Mouse (Mus musculus) intestine, embryonic 14.5 days (tissue): ENCODE data around the gene Hectd1. TPM values are rescaled to one million over a fixed set of nuclear protein-coding genes. Genes with fewer than 3 reads are reported as not detected.

ENCODE experiments used
- ATAC-seq: fragments of 200-750 bp; cut with Nextera tagmentation; replicated peaks from 2 replicates; pipeline ENCODE4 v1.8.0; 2017; ENCODE audit warnings: low read depth, moderate number of reproducible peaks, moderate TSS enrichment, moderate library complexity; ENCODE audit not compliant: low FRiP score, low TSS enrichment
- DNase-seq: peaks from one replicate; pipeline ENCODE4 v3.0.0-alpha.2; 2018; ENCODE audit warnings: low spot score
- H3K27ac ChIP-seq: fragments of 300-500 bp; sonication (generic); 2 replicates; pipeline ENCODE4 v1.5.1; 2014; ENCODE audit warnings: low read depth, mild to moderate bottlenecking, control low read depth
- H3K27me3 ChIP-seq: fragments of 300-500 bp; sonication (generic); replicated peaks from 2 replicates; pipeline ENCODE4 v1.6.1; 2014; ENCODE audit warnings: low read length, control low read depth; ENCODE audit not compliant: control insufficient read depth, insufficient read depth
- H3K36me3 ChIP-seq: fragments of 300-500 bp; sonication (generic); 2 replicates; pipeline ENCODE4 v1.6.1; 2014; ENCODE audit warnings: low read length, control low read depth; ENCODE audit not compliant: control insufficient read depth, insufficient read depth
- H3K4me1 ChIP-seq: fragments of 300-500 bp; sonication (generic); replicated peaks from 2 replicates; pipeline ENCODE4 v1.6.1; 2014; ENCODE audit warnings: low read length, control low read depth, mixed read lengths; ENCODE audit not compliant: control insufficient read depth, insufficient read depth
- H3K4me2 ChIP-seq: fragments of 300-500 bp; sonication (generic); 2 replicates; pipeline ENCODE4 v1.6.1; 2014; ENCODE audit warnings: low read length
- H3K4me3 ChIP-seq: fragments of 300-500 bp; sonication (generic); 2 replicates; pipeline ENCODE4 v1.5.1; 2014; ENCODE audit warnings: low read depth, low read length, control low read depth, mixed read lengths
- H3K9ac ChIP-seq: fragments of 300-500 bp; sonication (generic); 2 replicates; pipeline ENCODE4 v1.6.1; 2014; ENCODE audit warnings: mild to moderate bottlenecking, low read length
- H3K9me3 ChIP-seq: fragments of 300-500 bp; sonication (generic); 2 replicates; pipeline ENCODE4 v1.6.1; 2016; ENCODE audit warnings: low read length, control low read depth; ENCODE audit not compliant: control insufficient read depth
- WGBS: fragments of 180-500 bp; shearing (Covaris S2); extraction: QIAGEN DNeasy Blood & Tissue Kit; methylation state at CpG from one replicate; pipeline ENCODE4 v1.1.7; 2014; 5-methylcytosine and 5-hydroxymethylcytosine counted together
- polyA plus RNA-seq: library from polyadenylated mRNA; unstranded; fragments of >200 nt; fragmentation: Nextera tagmentation; extraction: Ambion mirVana; gene quantifications from 2 replicates; pipeline ENCODE4 v1.2.1, GENCODE M21; 2014

Gene Hectd1
- 41.1 and 43.3 TPM in 2 replicates for polyA plus RNA-seq

- Histone ChIP-seq H3K4me2 (peak within 1 kb of the TSS; percentile 75), H3K4me1 (peaks cover 16% of the 10 kb centered on the region), H3K4me3 (peak within 1 kb of the TSS; percentile 92), H3K27ac (peak within 1 kb of the TSS; percentile 100), H3K9ac (peak within 1 kb of the TSS; percentile 99), H3K36me3 (peaks cover 15% of the 10 kb centered on the region), H3K9me3 (no peaks in the 10 kb centered on the region), H3K27me3 (no peaks in the 10 kb centered on the region)
- ATAC-seq: peak; percentile 98
- DNase-seq: peak; percentile 90
- WGBS: under 1% methylated on average over 95 of the region's 114 CpGs
Measured at GRCm38 (mm10) chr12:51829290-51830076, at the start of gene Hectd1. Hectd1 (minus strand) TSS chr12:51829536.

- DNase-seq (no peak), ATAC-seq (no peak)
- Histone ChIP-seq H3K9me3 (no peaks in the 10 kb centered on the region), H3K9ac (no peak overlapping the region), H3K36me3 (no peaks in the 10 kb centered on the region), H3K4me1 (no peaks in the 10 kb centered on the region), H3K27me3 (no peaks in the 10 kb centered on the region), H3K4me2 (no peak overlapping the region), H3K4me3 (no peak overlapping the region), H3K27ac (no peak overlapping the region)
- 59% methylated on average over 11 of the region's 11 CpGs for WGBS
Measured at GRCm38 (mm10) chr12:51871446-51872144, 42.3 kb upstream of the Hectd1 start.

DNA sequence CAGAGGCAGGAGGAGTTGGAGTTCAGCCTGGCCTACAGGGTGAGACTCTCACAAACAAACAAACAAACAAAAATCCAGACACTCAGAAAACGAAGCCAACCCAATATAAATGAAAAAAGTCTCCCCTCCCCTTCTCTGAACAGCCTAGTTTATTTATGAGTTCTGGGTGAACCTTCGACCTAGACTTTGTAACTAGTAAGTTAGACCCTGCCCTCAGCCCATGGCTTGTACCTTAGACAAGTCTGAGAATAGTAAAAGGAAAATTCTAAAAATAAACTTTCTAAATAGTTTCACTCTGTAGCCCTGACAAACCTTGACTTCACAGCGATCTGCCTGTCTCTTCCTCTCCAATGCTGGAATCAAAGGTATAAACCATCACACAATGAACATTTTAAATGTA is 40.2 kb upstream of the Hectd1 start:
- ATAC-seq: no peak

DNA sequence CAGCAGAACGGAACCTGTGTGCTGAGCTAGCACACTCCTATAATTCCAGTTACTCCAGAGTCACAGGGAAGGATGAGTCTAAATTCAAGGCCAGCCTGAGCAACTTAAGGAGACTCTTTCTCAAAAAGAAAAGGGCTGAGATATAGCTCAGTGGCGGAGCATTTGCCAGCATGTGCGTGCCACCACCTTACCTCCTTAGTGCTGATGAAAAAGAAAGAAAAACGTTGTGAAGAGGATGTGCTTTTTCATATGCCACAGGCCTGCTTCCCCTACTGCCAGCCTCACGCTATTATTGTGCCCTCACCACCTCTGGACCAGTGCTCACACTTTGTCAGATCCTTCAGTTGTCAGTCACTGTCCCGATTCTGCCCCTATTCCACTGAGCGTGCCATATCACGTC is 37.7 kb upstream of the Hectd1 start:
- 75% methylated on average over 8 of the region's 8 CpGs for WGBS
- H3K4me1 ChIP-seq: no peaks in the 10 kb centered on the region
- no peak overlapping the region for H3K27ac ChIP-seq
- H3K9ac ChIP-seq: no peak overlapping the region
- no peaks in the 10 kb centered on the region for H3K36me3 ChIP-seq
- H3K27me3 ChIP-seq: no peaks in the 10 kb centered on the region
- no peak overlapping the region for H3K4me3 ChIP-seq
- H3K4me2 ChIP-seq: no peak overlapping the region
- DNase-seq (no peak), ATAC-seq (no peak)
- no peaks in the 10 kb centered on the region for H3K9me3 ChIP-seq

More for the DNA sequence above, 40.2 kb upstream of the Hectd1 start:
- no peak overlapping the region for H3K4me2 ChIP-seq
- H3K9me3 ChIP-seq: no peaks in the 10 kb centered on the region
- WGBS: 61% methylated on average over 3 of the region's 3 CpGs
- no peak overlapping the region for H3K4me3 ChIP-seq
- H3K9ac ChIP-seq: no peak overlapping the region
- DNase-seq: no peak
- no peaks in the 10 kb centered on the region for H3K27me3 ChIP-seq
- no peaks in the 10 kb centered on the region for H3K36me3 ChIP-seq
- no peak overlapping the region for H3K27ac ChIP-seq
- H3K4me1 ChIP-seq: no peaks in the 10 kb centered on the region

DNA sequence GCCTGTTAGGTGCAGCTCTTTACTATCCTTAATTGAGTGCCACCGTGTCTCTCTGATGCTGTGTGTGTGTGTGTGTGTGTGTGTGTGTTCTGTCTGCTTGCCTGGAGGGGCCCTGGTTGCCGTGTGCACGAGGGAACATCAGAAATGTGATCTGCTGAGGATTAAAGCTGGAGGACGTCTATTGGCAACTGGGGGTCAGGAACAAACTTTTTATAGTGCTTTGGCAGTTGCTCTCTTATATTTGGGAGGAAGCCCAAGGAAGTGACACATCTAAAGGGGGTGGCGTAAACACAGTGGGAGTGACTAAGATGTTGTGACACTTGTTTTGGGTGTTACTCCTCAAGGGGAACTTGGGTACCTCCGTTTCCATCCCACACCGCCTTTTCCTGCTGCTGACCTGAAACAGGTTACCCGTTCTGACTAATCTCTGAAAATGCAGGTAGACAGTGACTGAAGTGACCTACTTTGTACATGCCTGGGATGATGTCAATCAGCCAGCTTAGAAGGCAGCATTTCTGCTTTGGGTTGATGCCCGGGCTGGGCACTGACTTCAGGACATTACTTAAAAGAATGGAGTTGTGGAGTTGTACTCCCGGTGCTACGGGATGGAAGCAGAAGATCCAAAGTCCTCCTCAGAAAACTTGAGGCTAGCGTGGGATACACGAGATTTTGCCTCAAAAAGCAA is 37.0 kb upstream of the Hectd1 start:
- no peaks in the 10 kb centered on the region for H3K27me3 ChIP-seq
- WGBS: 69% methylated on average over 13 of the region's 13 CpGs
- no peaks in the 10 kb centered on the region for H3K36me3 ChIP-seq
- no peak overlapping the region for H3K4me2 ChIP-seq
- no peaks in the 10 kb centered on the region for H3K4me1 ChIP-seq
- no peaks in the 10 kb centered on the region for H3K9me3 ChIP-seq
- ATAC-seq (no peak), DNase-seq (no peak)
- no peak overlapping the region for H3K27ac ChIP-seq
- H3K4me3 ChIP-seq: no peak overlapping the region
- H3K9ac ChIP-seq: no peak overlapping the region

- no peaks in the 10 kb centered on the region for H3K27me3 ChIP-seq
- H3K27ac ChIP-seq: no peak overlapping the region
- 42% methylated on average over 4 of the region's 4 CpGs for WGBS
- H3K9ac ChIP-seq: no peak overlapping the region
- no peak overlapping the region for H3K4me2 ChIP-seq
- no peak overlapping the region for H3K4me3 ChIP-seq
- H3K9me3 ChIP-seq: no peaks in the 10 kb centered on the region
- no peak for DNase-seq
- H3K4me1 ChIP-seq: no peaks in the 10 kb centered on the region
- ATAC-seq: no peak
- no peaks in the 10 kb centered on the region for H3K36me3 ChIP-seq
Measured at GRCm38 (mm10) chr12:51865790-51866179, 36.4 kb upstream of the Hectd1 start.

GRCm38 (mm10) chr12:51865061-51865789 is 35.9 kb upstream of the Hectd1 start:
- no peaks in the 10 kb centered on the region for H3K36me3 ChIP-seq
- no peaks in the 10 kb centered on the region for H3K27me3 ChIP-seq
- H3K9me3 ChIP-seq: no peaks in the 10 kb centered on the region
- ATAC-seq: no peak
- H3K4me3 ChIP-seq: no peak overlapping the region
- no peak overlapping the region for H3K4me2 ChIP-seq
- H3K27ac ChIP-seq: no peak overlapping the region
- H3K4me1 ChIP-seq: no peaks in the 10 kb centered on the region
- DNase-seq: no peak
- WGBS: 55% methylated on average over 9 of the region's 9 CpGs
- no peak overlapping the region for H3K9ac ChIP-seq
